Mouse (Mus musculus) heart, postnatal 14 days (tissue): ENCODE results near the gene Ccdc148. TPM values are rescaled to one million over a fixed set of nuclear protein-coding genes. Genes with fewer than 3 reads are reported as not detected.

Source experiments
- DNase-seq, 2 experiments: peaks; one replicate each; pipeline ENCODE4 v3.0.0; 2021 to 2022
- intact Hi-C: fragments of 180-260 bp; cut with DNase I; formaldehyde crosslinking; loops from one replicate; pipeline ENCODE4 v1.15.1; 2025
- total RNA-seq, 2 experiments: library from RNA; stranded (reverse); gene quantifications; 2 replicates each; pipeline ENCODE4 v1.2.3; 2021

Gene Ccdc148
- total RNA-seq, 2 experiments from 2014 or later = 0.93 to 1.2 TPM

DNA sequence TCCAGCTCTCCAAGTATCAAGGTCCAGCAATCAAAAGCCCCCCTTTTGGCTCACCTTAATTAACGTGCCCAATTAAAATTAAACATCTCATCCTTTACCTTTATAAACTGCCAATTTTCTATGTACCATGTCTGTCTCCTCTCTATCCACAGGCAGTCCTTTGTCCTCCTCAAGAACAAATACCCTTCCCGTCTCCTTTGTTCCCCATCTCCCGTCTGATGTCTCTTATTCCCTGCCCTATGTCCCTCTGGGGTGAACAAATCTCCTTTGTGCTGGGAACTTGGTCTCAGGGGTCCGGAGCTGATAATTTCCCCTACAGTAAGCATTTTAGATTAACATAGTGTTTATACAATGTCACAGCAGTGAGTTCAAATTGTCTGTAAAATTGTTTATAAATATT, 363.0 kb downstream of the Ccdc148 start:
- DNase-seq = no peak
- intact Hi-C loops = no loop called here

DNA sequence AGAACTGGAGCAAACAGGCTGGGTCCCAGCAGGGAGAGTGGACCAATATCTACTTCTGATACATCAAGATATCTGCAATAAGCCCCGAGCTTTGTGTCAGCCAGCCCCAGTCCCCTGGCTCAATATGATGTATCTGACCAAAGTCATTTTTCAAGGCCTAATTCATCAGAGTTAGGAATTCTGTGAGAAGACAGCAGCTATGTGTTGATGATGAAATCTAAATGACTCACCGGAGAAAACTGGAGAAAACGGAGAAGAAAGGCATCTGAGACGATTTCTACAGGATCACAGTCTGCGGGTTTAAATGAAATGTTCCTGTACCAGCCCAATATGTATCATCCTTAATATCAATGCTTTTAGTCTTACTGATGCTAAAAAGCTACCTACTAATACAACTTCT, 365.1 kb downstream of the Ccdc148 start:
- intact Hi-C loops = no loop called here
- no peak for DNase-seq

GRCm38 (mm10) chr2:58794489-58794888, 366.0 kb downstream of the Ccdc148 start:
- intact Hi-C loops = no loop called here
- no peak for DNase-seq

DNA sequence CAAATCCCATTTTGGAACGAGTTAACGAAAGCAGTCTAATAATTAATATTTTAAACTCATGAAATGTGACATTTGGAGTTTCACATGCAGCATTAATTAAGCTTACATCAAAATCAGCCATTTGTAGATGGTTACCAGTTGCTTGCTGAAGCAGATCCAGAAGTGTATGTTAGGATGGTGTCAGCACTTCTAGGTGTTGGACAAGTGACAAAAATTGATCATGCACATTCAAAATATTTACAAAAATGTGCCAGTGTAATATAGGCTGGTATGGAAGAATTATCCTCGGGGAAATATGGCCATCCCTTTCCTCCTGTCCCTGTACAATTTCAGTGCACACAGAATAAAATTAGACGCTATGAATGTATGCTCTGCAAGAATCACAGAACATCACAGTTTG, 370.1 kb downstream of the Ccdc148 start:
- intact Hi-C loops = no loop called here
- no peak for DNase-seq

DNA sequence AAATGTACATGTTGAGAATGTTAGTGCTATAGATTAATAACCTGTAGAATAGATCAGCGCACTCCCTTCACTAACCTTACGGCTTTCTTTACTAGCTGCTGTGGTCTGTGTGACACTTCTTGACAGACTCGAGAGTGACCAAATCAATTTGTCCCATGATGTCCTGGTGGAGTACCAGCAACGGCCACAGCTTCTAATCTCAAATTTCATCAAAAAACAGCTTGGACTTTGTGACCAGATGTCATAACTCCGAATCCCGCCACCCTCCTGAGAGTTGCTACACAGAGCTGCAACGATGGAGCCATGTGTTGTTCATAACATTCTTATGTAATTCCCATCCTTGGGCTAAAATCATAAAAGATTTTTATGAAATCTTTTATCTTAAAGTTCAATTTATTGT, 370.5 kb downstream of the Ccdc148 start:
- intact Hi-C loops = no loop called here
- no peak for DNase-seq

GRCm38 (mm10) chr2:58787360-58787759, 373.1 kb downstream of the Ccdc148 start:
- DNase-seq = no peak

DNA sequence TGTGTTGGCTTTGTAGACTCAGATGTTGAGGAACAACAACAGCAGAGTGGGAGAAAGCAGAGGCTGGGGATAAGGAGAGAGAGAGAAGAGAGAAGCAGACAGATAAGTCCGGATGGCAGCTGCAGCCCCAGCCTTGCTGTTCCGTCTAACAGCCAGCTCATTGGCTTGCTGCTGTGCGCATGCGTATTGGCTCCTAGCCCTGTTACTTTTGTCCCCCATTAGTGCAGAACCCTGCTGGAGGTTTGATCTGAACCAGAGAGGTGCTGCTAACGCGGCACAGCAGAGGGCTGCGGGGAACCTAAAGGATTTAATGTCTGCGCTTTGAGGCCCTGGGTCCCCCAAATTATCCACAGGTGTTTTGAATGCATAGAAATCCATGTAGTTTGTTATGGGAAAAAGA, 373.8 kb downstream of the Ccdc148 start:
- intact Hi-C loops = no loop called here
- DNase-seq = peak in 1 of 2 experiments; percentile 0

More at GRCm38 (mm10) chr2:58787360-58787759, 373.1 kb downstream of the Ccdc148 start:
- intact Hi-C loops = no loop called here

- intact Hi-C loops = no loop called here
- no peak for DNase-seq
Measured at GRCm38 (mm10) chr2:58786177-58786576, 374.3 kb downstream of the Ccdc148 start.

GRCm38 (mm10) chr2:58783526-58783925, 377.0 kb downstream of the Ccdc148 start:
- intact Hi-C loops = no loop called here
- no peak for DNase-seq

- intact Hi-C loops = no loop called here
- no peak for DNase-seq
Measured at GRCm38 (mm10) chr2:58778986-58779495, 381.4 kb downstream of the Ccdc148 start.

GRCm38 (mm10) chr2:58773833-58774232, 386.6 kb downstream of the Ccdc148 start:
- no peak for DNase-seq
- intact Hi-C loops = no loop called here

Other genes starting within 250 kb of the Ccdc148 start
- gene Pkp4, start 167 bp upstream of the Ccdc148 start, total RNA-seq = 100 to 1,000 TPM; 160 to 162 TPM